Mouse (Mus musculus): Measurements from ENCODE around the gene Batf. TPM values are rescaled to one million over a fixed set of nuclear protein-coding genes. Genes with fewer than 3 reads are reported as not detected.
A peak's percentile ranks its signal among the peaks of the same experiment; 100 is the strongest.
"Not testable (repeated sequence)": the region's sequence is repeated elsewhere in the genome, so short reads cannot be mapped to it uniquely, and the experiment has no call there.

Batf gene
- polyA plus RNA-seq, 1 experiment: not detected

- H3K4me3 ChIP-seq: no peak overlapping the region
- no peak overlapping the region for H3ac ChIP-seq (ENCODE audit: control insufficient read depth, insufficient read length)
- H3K27me3 ChIP-seq (ENCODE audit: control insufficient read depth, insufficient read depth, insufficient read length): no peaks in the 10 kb centered on the region
- H3K36me3 ChIP-seq (ENCODE audit: control insufficient read depth, insufficient read depth): no peaks in the 10 kb centered on the region
- H3K79me2 ChIP-seq (ENCODE audit: control insufficient read depth, insufficient read depth): no peaks in the 10 kb centered on the region
- H3K4me2 ChIP-seq (ENCODE audit: low read depth): no peak overlapping the region
- no peak for TF ChIP-seq MYOG (IDR thresholded peaks at IDR 0.05; ENCODE audit: control insufficient read depth in 1 of 3, insufficient read depth in 1 of 3, insufficient read length in 2 of 3, low read depth in 2 of 3)
- no peak for TF ChIP-seq E2F4 (IDR thresholded peaks at IDR 0.05; ENCODE audit: insufficient read depth)
- no peak for TF ChIP-seq TCF12 (IDR thresholded peaks at IDR 0.05; ENCODE audit: insufficient read depth, poor library complexity, severe bottlenecking)
- TF ChIP-seq TCF3 (IDR thresholded peaks at IDR 0.05; ENCODE audit: insufficient read length, low read depth): no peak
- TF ChIP-seq CEBPB (IDR thresholded peaks at IDR 0.05; ENCODE audit: insufficient read depth, poor library complexity, severe bottlenecking): 0 out of 2 replicates have a peak, but pooled peaks have one; percentile 51
These were observed 27.1 kb upstream of the Batf start for GRCm38 (mm10) chr12:85659319-85659718.

- H3K4me3 ChIP-seq: no peak overlapping the region
- no peaks in the 10 kb centered on the region for H3K36me3 ChIP-seq (ENCODE audit: control insufficient read depth, insufficient read depth)
- TF ChIP-seq SRF (IDR thresholded peaks at IDR 0.05; ENCODE audit: control insufficient read depth, insufficient read length, low read depth) (no peak), MYOG (IDR thresholded peaks at IDR 0.05; ENCODE audit: control insufficient read depth in 1 of 3, insufficient read depth in 1 of 3, insufficient read length in 2 of 3, low read depth in 2 of 3) (no peak)
- no peaks in the 10 kb centered on the region for H3K27me3 ChIP-seq (ENCODE audit: control insufficient read depth, insufficient read depth, insufficient read length)
- no peaks in the 10 kb centered on the region for H3K79me2 ChIP-seq (ENCODE audit: control insufficient read depth, insufficient read depth)
- no peak overlapping the region for H3K4me2 ChIP-seq (ENCODE audit: low read depth)
- H3ac ChIP-seq (ENCODE audit: control insufficient read depth, insufficient read length): no peak overlapping the region
These were observed 25.6 kb upstream of the Batf start for GRCm38 (mm10) chr12:85660855-85661254.

- not testable (repeated sequence) for H3K27me3 ChIP-seq (ENCODE audit: control insufficient read depth, insufficient read depth, insufficient read length); H3ac ChIP-seq (ENCODE audit: control insufficient read depth, insufficient read length); H3K4me3 ChIP-seq; H3K79me2 ChIP-seq (ENCODE audit: control insufficient read depth, insufficient read depth); H3K36me3 ChIP-seq (ENCODE audit: control insufficient read depth, insufficient read depth); H3K4me2 ChIP-seq (ENCODE audit: low read depth)
These were observed 24.2 kb upstream of the Batf start for GRCm38 (mm10) chr12:85662232-85662631.

GRCm38 (mm10) chr12:85662896-85663295 is 23.6 kb upstream of the Batf start:
- peaks cover 3% of the 10 kb centered on the region for H3K27me3 ChIP-seq (ENCODE audit: control insufficient read depth, insufficient read depth, insufficient read length)
- H3ac ChIP-seq (ENCODE audit: control insufficient read depth, insufficient read length): no peak overlapping the region
- TF ChIP-seq USF1 (IDR thresholded peaks at IDR 0.05; ENCODE audit: low read depth) (no peak), SRF (IDR thresholded peaks at IDR 0.05; ENCODE audit: control insufficient read depth, insufficient read length, low read depth) (no peak), TCF12 (IDR thresholded peaks at IDR 0.05; ENCODE audit: insufficient read depth, poor library complexity, severe bottlenecking) (no peak), MYOG (IDR thresholded peaks at IDR 0.05; ENCODE audit: control insufficient read depth in 1 of 3, insufficient read depth in 1 of 3, insufficient read length in 2 of 3, low read depth in 2 of 3) (no peak), MAX (IDR thresholded peaks at IDR 0.05; ENCODE audit: low read depth) (no peak), E2F4 (IDR thresholded peaks at IDR 0.05; ENCODE audit: insufficient read depth) (no peak), REST (IDR thresholded peaks at IDR 0.05; ENCODE audit: insufficient read depth, insufficient read length) (no peak), POLR2A (IDR thresholded peaks at IDR 0.05; ENCODE audit: insufficient read length, low read depth) (no peak), TCF3 (IDR thresholded peaks at IDR 0.05; ENCODE audit: insufficient read length, low read depth) (no peak), CEBPB (IDR thresholded peaks at IDR 0.05; ENCODE audit: insufficient read depth, poor library complexity, severe bottlenecking) (no peak)
- H3K79me2 ChIP-seq (ENCODE audit: control insufficient read depth, insufficient read depth): no peaks in the 10 kb centered on the region
- no peak overlapping the region for H3K4me3 ChIP-seq
- H3K4me2 ChIP-seq (ENCODE audit: low read depth): peak overlapping the region; percentile 55
- no peaks in the 10 kb centered on the region for H3K36me3 ChIP-seq (ENCODE audit: control insufficient read depth, insufficient read depth)

- TF ChIP-seq POLR2AphosphoS2 (IDR thresholded peaks at IDR 0.05; ENCODE audit: insufficient read length, low read depth) (no peak), MYOG (IDR thresholded peaks at IDR 0.05; ENCODE audit: control insufficient read depth in 1 of 3, insufficient read depth in 1 of 3, insufficient read length in 2 of 3, low read depth in 2 of 3) (no peak), TCF12 (IDR thresholded peaks at IDR 0.05; ENCODE audit: insufficient read depth, poor library complexity, severe bottlenecking) (no peak), USF1 (IDR thresholded peaks at IDR 0.05; ENCODE audit: low read depth) (no peak)
- Histone ChIP-seq H3K4me2 (ENCODE audit: low read depth) (no peak overlapping the region), H3K4me3 (no peak overlapping the region), H3K27me3 (ENCODE audit: control insufficient read depth, insufficient read depth, insufficient read length) (peaks cover 3% of the 10 kb centered on the region), H3ac (ENCODE audit: control insufficient read depth, insufficient read length) (no peak overlapping the region), H3K79me2 (ENCODE audit: control insufficient read depth, insufficient read depth) (no peaks in the 10 kb centered on the region), H3K36me3 (ENCODE audit: control insufficient read depth, insufficient read depth) (no peaks in the 10 kb centered on the region)
These were observed 20.4 kb upstream of the Batf start for GRCm38 (mm10) chr12:85666112-85666511.

- Histone ChIP-seq H3ac (ENCODE audit: control insufficient read depth, insufficient read length) (no peak overlapping the region), H3K4me3 (no peak overlapping the region), H3K4me2 (ENCODE audit: low read depth) (no peak overlapping the region), H3K79me2 (ENCODE audit: control insufficient read depth, insufficient read depth) (no peaks in the 10 kb centered on the region), H3K27me3 (ENCODE audit: control insufficient read depth, insufficient read depth, insufficient read length) (peaks cover 7% of the 10 kb centered on the region), H3K36me3 (ENCODE audit: control insufficient read depth, insufficient read depth) (no peaks in the 10 kb centered on the region)
- no peak for TF ChIP-seq REST (IDR thresholded peaks at IDR 0.05; ENCODE audit: insufficient read depth, insufficient read length)
- no peak for TF ChIP-seq E2F4 (IDR thresholded peaks at IDR 0.05; ENCODE audit: insufficient read depth)
- no peak for TF ChIP-seq SRF (IDR thresholded peaks at IDR 0.05; ENCODE audit: control insufficient read depth, insufficient read length, low read depth)
- no peak for TF ChIP-seq MYOD1 (IDR thresholded peaks at IDR 0.05; ENCODE audit: control insufficient read depth in 1 of 3, insufficient read length in 2 of 3, low read depth in 2 of 3)
- TF ChIP-seq USF1 (IDR thresholded peaks at IDR 0.05; ENCODE audit: low read depth): no peak
- no peak for TF ChIP-seq MYOG (IDR thresholded peaks at IDR 0.05; ENCODE audit: control insufficient read depth in 1 of 3, insufficient read depth in 1 of 3, insufficient read length in 2 of 3, low read depth in 2 of 3)
- TF ChIP-seq CEBPB (IDR thresholded peaks at IDR 0.05; ENCODE audit: insufficient read depth, poor library complexity, severe bottlenecking): no peak
- TF ChIP-seq TCF3 (IDR thresholded peaks at IDR 0.05; ENCODE audit: insufficient read length, low read depth): no peak
These were observed 19.4 kb upstream of the Batf start for GRCm38 (mm10) chr12:85667071-85667470.
